Mouse (Mus musculus) MEL-GATA-1-ER (cell line): ENCODE results near the gene Cnnm1.
"Not testable (repeated sequence)": the region's sequence is repeated elsewhere in the genome, so short reads cannot be mapped to it uniquely, and the experiment has no call there.

Experiments
- DNase-seq: peaks from one replicate; pipeline ENCODE4 v3.0.0-alpha.2; 2012; ENCODE audit warnings: low read depth; ENCODE audit errors: extremely low read depth

Gene Cnnm1

GRCm38 (mm10) chr19:43465076-43465475, 24.8 kb downstream of the Cnnm1 start:
- no peak for DNase-seq

- DNase-seq: no peak
These were observed 25.5 kb downstream of the Cnnm1 start for GRCm38 (mm10) chr19:43465601-43466255.

GRCm38 (mm10) chr19:43467927-43468685, 27.9 kb downstream of the Cnnm1 start:
- DNase-seq: no peak

- DNase-seq: no peak
These were observed 29.1 kb downstream of the Cnnm1 start for GRCm38 (mm10) chr19:43469333-43469732.

GRCm38 (mm10) chr19:43472331-43472730, 32.1 kb downstream of the Cnnm1 start:
- no peak for DNase-seq

- no peak for DNase-seq
These were observed 32.5 kb downstream of the Cnnm1 start for GRCm38 (mm10) chr19:43472781-43473180.

GRCm38 (mm10) chr19:43475642-43476041, 35.4 kb downstream of the Cnnm1 start:
- DNase-seq: no peak

GRCm38 (mm10) chr19:43476063-43476462, 35.8 kb downstream of the Cnnm1 start:
- DNase-seq: no peak

GRCm38 (mm10) chr19:43477436-43477835, 37.2 kb downstream of the Cnnm1 start:
- DNase-seq: no peak

GRCm38 (mm10) chr19:43478891-43479290, 38.7 kb downstream of the Cnnm1 start:
- DNase-seq: peak; percentile 58

- DNase-seq: no peak
These were observed 39.2 kb downstream of the Cnnm1 start for GRCm38 (mm10) chr19:43479431-43479830.

- no peak for DNase-seq
These were observed 40.3 kb downstream of the Cnnm1 start for GRCm38 (mm10) chr19:43480512-43480911.

- peak; percentile 69 for DNase-seq
These were observed 47.2 kb downstream of the Cnnm1 start for GRCm38 (mm10) chr19:43487429-43487828.

- DNase-seq: not testable (repeated sequence)
These were observed 53.1 kb downstream of the Cnnm1 start for GRCm38 (mm10) chr19:43493316-43493715.

- no peak for DNase-seq
These were observed 53.6 kb downstream of the Cnnm1 start for GRCm38 (mm10) chr19:43493878-43494277.

GRCm38 (mm10) chr19:43494914-43495313, 54.7 kb downstream of the Cnnm1 start:
- peak; percentile 75 for DNase-seq

- peak; percentile 69 for DNase-seq
These were observed 55.6 kb downstream of the Cnnm1 start for GRCm38 (mm10) chr19:43495846-43496245.

- DNase-seq: no peak
These were observed 57.2 kb downstream of the Cnnm1 start for GRCm38 (mm10) chr19:43497440-43497839.

- DNase-seq: no peak
These were observed 58.6 kb downstream of the Cnnm1 start for GRCm38 (mm10) chr19:43498874-43499273.

- DNase-seq: no peak
These were observed 62.4 kb downstream of the Cnnm1 start for GRCm38 (mm10) chr19:43502630-43503029.

GRCm38 (mm10) chr19:43503593-43503992, 63.4 kb downstream of the Cnnm1 start:
- not testable (repeated sequence) for DNase-seq

- no peak for DNase-seq
These were observed 65.2 kb downstream of the Cnnm1 start for GRCm38 (mm10) chr19:43505441-43505840.
